Mouse (Mus musculus) midbrain, embryonic 16.5 days (tissue): ENCODE measurements around the gene Zscan4f. TPM values are rescaled to one million over a fixed set of nuclear protein-coding genes. Genes with fewer than 3 reads are reported as not detected.
"Not testable (repeated sequence)": the region's sequence is repeated elsewhere in the genome, so short reads cannot be mapped to it uniquely, and the experiment has no call there.

Source experiments
- ATAC-seq: fragments of 200-750 bp; cut with Nextera tagmentation; 2 replicates; pipeline ENCODE4 v1.8.0; 2017; ENCODE audit warnings: moderate TSS enrichment
- H3K27ac ChIP-seq: fragments of 300-500 bp; sonication (generic); 2 replicates; pipeline ENCODE4 v1.5.1; 2014; ENCODE audit warnings: mild to moderate bottlenecking, low read length, mixed read lengths
- H3K27me3 ChIP-seq: fragments of 300-500 bp; sonication (generic); 2 replicates; pipeline ENCODE4 v1.6.1; 2014; ENCODE audit warnings: low read depth, low read length, mixed read lengths; ENCODE audit not compliant: control insufficient read depth, insufficient read depth
- H3K36me3 ChIP-seq: fragments of 300-500 bp; sonication (generic); 2 replicates; pipeline ENCODE4 v1.6.1; 2014; ENCODE audit warnings: mild to moderate bottlenecking, low read length, moderate library complexity, mixed read lengths; ENCODE audit not compliant: control insufficient read depth, insufficient read depth
- H3K4me1 ChIP-seq: fragments of 300-500 bp; sonication (generic); 2 replicates; pipeline ENCODE4 v1.6.1; 2014; ENCODE audit warnings: mild to moderate bottlenecking, low read length, mixed read lengths; ENCODE audit not compliant: control insufficient read depth, insufficient read depth
- H3K4me2 ChIP-seq: fragments of 300-500 bp; sonication (generic); 2 replicates; pipeline ENCODE4 v1.6.1; 2014; ENCODE audit warnings: mild to moderate bottlenecking, low read length, mixed read lengths
- H3K4me3 ChIP-seq: fragments of 300-500 bp; sonication (generic); 2 replicates; pipeline ENCODE4 v1.5.1; 2014; ENCODE audit warnings: low read depth, mild to moderate bottlenecking, low read length, moderate library complexity, mixed read lengths
- H3K9ac ChIP-seq: fragments of 300-500 bp; sonication (generic); 2 replicates; pipeline ENCODE4 v1.6.1; 2014; ENCODE audit warnings: low read depth, low read length, mixed read lengths
- H3K9me3 ChIP-seq: fragments of 300-500 bp; sonication (generic); replicated peaks from 2 replicates; pipeline ENCODE4 v1.6.1; 2014; ENCODE audit warnings: mild to moderate bottlenecking, low read length, mixed read lengths; ENCODE audit not compliant: control insufficient read depth, poor library complexity, severe bottlenecking
- WGBS: fragments of 180-500 bp; shearing (Covaris S2); extraction: QIAGEN DNeasy Blood & Tissue Kit; methylation state at CpG from one replicate; pipeline ENCODE4 v1.1.7; 2014; 5-methylcytosine and 5-hydroxymethylcytosine counted together
- microRNA-seq: library from miRNA; unstranded; fragments of <30 nt; microRNA quantifications from one replicate; pipeline ENCODE4, GENCODE M21; 2017
- polyA plus RNA-seq: library from polyadenylated mRNA; unstranded; fragments of >200 nt; fragmentation: Nextera tagmentation; extraction: Ambion mirVana; gene quantifications from 2 replicates; pipeline ENCODE4 v1.2.1, GENCODE M21; 2015

Zscan4f gene
- not detected in 2 replicates for polyA plus RNA-seq

DNA sequence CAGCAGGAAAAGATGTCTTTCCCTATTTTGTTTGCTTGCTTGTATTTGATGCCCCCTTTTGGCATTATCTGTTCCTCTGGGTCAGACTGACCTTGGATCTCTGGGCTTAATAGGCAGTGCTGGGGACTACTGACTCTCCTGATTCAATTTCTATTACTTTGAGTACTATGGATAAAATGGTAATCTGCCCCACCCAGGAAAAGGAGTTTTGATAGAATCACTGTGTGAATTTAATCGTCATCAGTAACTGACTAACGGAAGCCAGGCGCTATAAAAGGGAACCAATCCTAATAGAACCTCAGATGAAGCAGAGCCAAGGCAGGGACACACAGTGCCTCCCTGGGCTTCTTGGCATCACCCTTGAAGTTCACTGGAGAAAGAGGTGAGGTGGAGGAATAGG is at the start of gene Zscan4f:
Gene Zscan4f (plus strand): TSS at position 301 of the 400 bp plus-strand sequence.
- H3K36me3 ChIP-seq, ATAC-seq, H3K27me3 ChIP-seq, H3K4me1 ChIP-seq, H3K4me3 ChIP-seq, H3K9ac ChIP-seq, H3K27ac ChIP-seq, H3K9me3 ChIP-seq, H3K4me2 ChIP-seq: not testable (repeated sequence)
- 94% methylated on average over 3 of the region's 3 CpGs for WGBS

DNA sequence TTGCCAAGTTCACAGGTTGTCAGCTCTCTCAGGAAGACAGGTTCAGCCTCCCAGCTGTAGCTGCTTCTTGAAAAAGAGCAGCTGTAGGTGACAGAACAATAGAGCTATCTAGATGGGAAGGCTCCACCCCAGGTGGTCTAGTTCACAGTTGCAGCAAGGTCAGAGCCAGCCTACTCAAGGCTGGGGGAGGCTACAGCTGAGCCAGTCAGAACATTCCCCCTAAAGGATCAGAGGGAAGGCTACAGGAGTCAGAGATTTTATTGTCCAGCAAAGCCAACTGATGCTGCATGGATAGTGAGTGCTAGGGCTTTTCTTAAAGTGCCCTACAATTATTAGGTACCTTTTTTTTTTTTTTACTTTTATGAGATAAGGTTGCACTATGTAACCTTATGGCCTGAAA is 13.1 kb upstream of the Zscan4f start:
- H3K27me3 ChIP-seq, H3K4me2 ChIP-seq, H3K4me3 ChIP-seq, H3K9me3 ChIP-seq, ATAC-seq, H3K36me3 ChIP-seq, H3K4me1 ChIP-seq, H3K27ac ChIP-seq, H3K9ac ChIP-seq: not testable (repeated sequence)

Small RNAs within 50 kb of the gene (microRNA-seq; reads per million reads assigned to microRNA genes)
- gene Gm23087, result not detected

Other genes with a start within 250 kb of the Zscan4f start
- gene Zscan4d, start 231.8 kb upstream of the Zscan4f start, polyA plus RNA-seq, result not detected in 2 replicates
- gene Zscan4e, start 87.2 kb upstream of the Zscan4f start, polyA plus RNA-seq, result not detected in 2 replicates
- gene Zscan4-ps2, start 116.4 kb downstream of the Zscan4f start, polyA plus RNA-seq, result not detected in 2 replicates
- not detected in 2 replicates for gene Zscan4-ps3, start 211.4 kb downstream of the Zscan4f start, polyA plus RNA-seq